Mouse (Mus musculus) layer of hippocampus, adult 9-10 months (tissue): ENCODE data around the gene Chodl.

Experiments
- DNase-seq: peaks from one replicate; pipeline ENCODE4 v3.0.0; 2022; ENCODE audit warnings: low spot score

Gene Chodl

DNA sequence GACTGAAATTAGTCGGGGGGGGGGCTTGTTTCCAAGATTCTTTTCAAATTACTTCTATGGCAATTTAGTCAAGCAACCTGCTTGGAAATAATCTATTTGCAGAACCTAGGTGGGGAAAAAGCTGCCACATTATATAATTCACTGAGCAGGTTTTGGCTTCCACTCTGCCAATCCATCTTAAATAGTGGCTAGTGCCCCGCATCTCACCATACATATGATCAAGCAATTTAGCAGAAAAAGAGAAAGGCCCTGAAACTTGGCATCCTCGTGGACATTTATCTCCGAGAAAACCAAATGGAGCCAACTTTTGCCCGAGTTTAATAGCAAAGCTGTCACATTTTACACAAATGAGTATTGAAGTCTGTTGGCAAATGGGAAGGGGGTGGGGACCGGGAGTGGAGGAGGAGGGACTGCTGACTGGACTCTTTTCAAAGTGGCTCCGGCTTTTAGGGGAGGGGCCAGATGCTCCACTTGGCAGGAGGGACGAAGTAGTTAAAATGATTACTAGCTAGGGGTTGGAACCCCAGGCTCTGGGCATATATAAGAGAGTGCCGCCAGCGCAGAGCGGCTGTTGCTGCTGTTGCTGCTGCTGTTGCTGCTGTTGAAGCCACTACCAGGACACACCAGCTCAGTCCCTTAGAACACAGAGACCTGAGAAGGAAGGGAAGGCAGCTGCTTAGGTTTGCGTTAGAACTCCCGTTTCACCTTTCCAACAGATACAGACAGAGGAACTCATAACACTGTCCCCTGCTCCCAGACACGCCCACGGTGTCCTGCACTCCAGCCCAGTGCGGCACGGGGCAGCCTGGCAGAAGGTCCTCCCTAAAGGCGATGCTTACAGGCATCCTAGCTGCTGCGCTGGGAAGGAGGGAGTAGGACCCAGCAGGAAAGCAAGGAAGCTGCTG is at the start of gene Chodl:
Gene Chodl (plus strand): TSS at position 567 of the 905 bp plus-strand sequence.
- no peak for DNase-seq

DNA sequence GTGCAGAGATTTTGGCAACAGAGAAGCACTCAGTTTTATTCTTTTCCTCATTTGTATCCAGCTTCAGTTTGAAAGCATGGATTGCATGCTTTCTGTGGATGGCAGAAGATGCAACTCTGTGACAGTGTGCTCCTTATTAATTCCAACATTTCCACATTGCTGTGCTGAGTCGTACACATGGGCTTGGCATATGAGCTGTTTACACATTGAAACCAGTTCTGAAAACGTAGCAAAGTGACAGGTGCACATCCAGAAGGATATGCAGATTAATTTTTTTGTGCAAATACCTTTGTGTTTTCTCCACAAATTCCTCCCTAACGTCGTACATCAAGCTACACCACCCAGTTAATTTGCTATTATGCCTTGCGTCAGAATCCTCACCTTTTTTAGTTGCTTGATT is 8.1 kb upstream of the Chodl start:
- no peak for DNase-seq

GRCm38 (mm10) chr16:78931287-78932025 is 708 bp downstream of the Chodl start:
- DNase-seq: no peak

- DNase-seq: no peak
These were observed 3.5 kb downstream of the Chodl start for GRCm38 (mm10) chr16:78934298-78934697.

DNA sequence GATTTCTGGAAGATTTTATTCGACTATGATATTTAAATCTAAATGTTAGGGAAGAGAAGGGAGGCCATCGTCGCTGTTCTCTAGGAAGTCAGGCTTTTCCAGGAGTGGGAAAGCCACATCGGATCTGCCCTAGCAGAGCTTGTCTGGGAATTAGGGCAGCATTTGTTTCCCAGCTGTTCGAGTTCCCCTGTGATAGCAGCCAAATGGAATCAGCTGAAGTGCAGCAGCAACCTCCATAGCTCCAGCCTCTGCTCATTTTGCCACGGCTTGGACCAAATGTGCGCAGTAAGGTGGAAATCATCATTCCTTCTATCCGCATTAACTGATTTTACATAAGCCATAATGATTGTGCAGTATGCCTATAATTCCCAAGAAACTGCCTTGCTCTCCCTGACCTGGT is 7.0 kb downstream of the Chodl start:
- no peak for DNase-seq

DNA sequence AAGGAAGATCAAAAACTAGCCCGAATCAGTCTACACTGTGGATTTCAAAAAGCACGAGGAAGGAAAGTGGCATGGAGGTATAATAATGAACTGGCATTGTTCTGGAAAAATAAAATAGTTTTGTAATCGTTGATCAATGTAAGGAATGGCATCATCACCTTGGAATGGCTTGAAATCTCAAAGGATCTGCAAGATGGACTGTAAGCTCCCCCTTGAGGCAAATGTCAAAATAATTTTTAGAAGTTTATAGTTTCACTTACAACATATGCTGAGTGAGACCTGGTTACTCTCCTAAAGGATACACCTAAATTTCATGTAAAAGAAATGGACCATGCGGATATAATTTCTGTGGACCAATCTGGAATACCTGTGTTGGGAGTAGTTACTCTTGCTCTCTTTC is 19.6 kb downstream of the Chodl start:
- DNase-seq: no peak

DNA sequence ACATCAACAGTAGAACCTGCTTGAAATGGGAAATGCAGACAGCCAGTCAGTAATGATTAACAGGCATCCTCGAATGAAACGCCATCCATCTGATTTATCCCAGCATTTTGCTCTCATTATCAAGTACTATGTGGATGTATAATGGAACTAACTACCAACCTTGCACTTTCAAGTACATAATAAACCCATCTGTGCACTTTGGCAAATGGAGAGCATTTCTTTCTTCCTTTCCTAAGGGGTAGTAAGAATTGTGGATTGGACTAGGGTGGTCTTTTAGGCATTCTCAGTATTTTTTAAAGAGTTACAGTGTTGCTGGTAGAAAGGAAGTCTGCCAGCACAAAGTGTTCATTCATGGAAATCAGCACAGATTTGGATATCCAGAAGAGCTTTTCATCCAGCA is 26.7 kb downstream of the Chodl start:
- DNase-seq: no peak

GRCm38 (mm10) chr16:78969091-78969731 is 38.5 kb downstream of the Chodl start:
- DNase-seq: no peak

GRCm38 (mm10) chr16:78974099-78974498 is 43.4 kb downstream of the Chodl start:
- no peak for DNase-seq

- DNase-seq: no peak
These were observed 45.6 kb downstream of the Chodl start for GRCm38 (mm10) chr16:78976384-78976783.
